Mouse (Mus musculus): ENCODE measurements around the gene Gpr31b. TPM values are rescaled to one million over a fixed set of nuclear protein-coding genes. Genes with fewer than 3 reads are reported as not detected.

Gpr31b gene
- polyA plus RNA-seq, 1 experiment from 2014 or later: not detected

Other genes starting within 250 kb of the Gpr31b start
- gene Mas1, start 184.2 kb downstream of the Gpr31b start, polyA plus RNA-seq (2015; fragmentation: Nextera tagmentation; extraction: Ambion mirVana): 0.61 and 0.89 TPM in 2 replicates
- gene Mrgprh, start 176.3 kb downstream of the Gpr31b start, polyA plus RNA-seq (2015; fragmentation: Nextera tagmentation; extraction: Ambion mirVana): not detected in 2 replicates
- gene Pnldc1, start 142.1 kb downstream of the Gpr31b start, polyA plus RNA-seq (2015; fragmentation: Nextera tagmentation; extraction: Ambion mirVana): 0.64 and 1.3 TPM in 2 replicates
- 383 and 391 TPM in 2 replicates for gene Tcp1, start 136.6 kb downstream of the Gpr31b start, polyA plus RNA-seq (2015; fragmentation: Nextera tagmentation; extraction: Ambion mirVana)
- 155 and 158 TPM in 2 replicates for gene Mrpl18, start 136.0 kb downstream of the Gpr31b start, polyA plus RNA-seq (2015; fragmentation: Nextera tagmentation; extraction: Ambion mirVana)
- gene Acat3, start 111.7 kb downstream of the Gpr31b start, polyA plus RNA-seq (2015; fragmentation: Nextera tagmentation; extraction: Ambion mirVana): 4.7 and 5.0 TPM in 2 replicates
- gene Acat2, start 91.5 kb downstream of the Gpr31b start, polyA plus RNA-seq (2015; fragmentation: Nextera tagmentation; extraction: Ambion mirVana): 134 and 136 TPM in 2 replicates
- gene Wtap, start 58.1 kb downstream of the Gpr31b start, polyA plus RNA-seq (2015; fragmentation: Nextera tagmentation; extraction: Ambion mirVana): 124 and 135 TPM in 2 replicates
- gene Sod2, start 45.5 kb downstream of the Gpr31b start, polyA plus RNA-seq (2015; fragmentation: Nextera tagmentation; extraction: Ambion mirVana): 178 and 179 TPM in 2 replicates
- gene Tcp10b, start 8.8 kb upstream of the Gpr31b start, polyA plus RNA-seq (2015; fragmentation: Nextera tagmentation; extraction: Ambion mirVana): 0.09 TPM in 1 of 2 replicates, not detected in the other
- gene Unc93a, start 79.5 kb upstream of the Gpr31b start, polyA plus RNA-seq (2015; fragmentation: Nextera tagmentation; extraction: Ambion mirVana): 0.10 TPM in 1 of 2 replicates, not detected in the other
- gene Smok2a, start 168.9 kb upstream of the Gpr31b start, polyA plus RNA-seq (2015; fragmentation: Nextera tagmentation; extraction: Ambion mirVana): not detected in 2 replicates
- gene Smok2b, start 178.0 kb upstream of the Gpr31b start, polyA plus RNA-seq (2015; fragmentation: Nextera tagmentation; extraction: Ambion mirVana): not detected in 2 replicates

Data from kidney, embryonic 16.5 days (tissue).